Mouse (Mus musculus) midbrain, embryonic 15.5 days (tissue): ENCODE measurements around the gene G0s2. TPM values are rescaled to one million over a fixed set of nuclear protein-coding genes. Genes with fewer than 3 reads are reported as not detected.
"Not testable (repeated sequence)": the region's sequence is repeated elsewhere in the genome, so short reads cannot be mapped to it uniquely, and the experiment has no call there.

ENCODE experiments used
- ATAC-seq: fragments of 200-750 bp; cut with Nextera tagmentation; replicated peaks from 2 replicates; pipeline ENCODE4 v1.8.0; 2017; ENCODE audit warnings: moderate TSS enrichment
- H3K27ac ChIP-seq: fragments of 300-500 bp; sonication (generic); 2 replicates; pipeline ENCODE4 v1.5.1; 2015; ENCODE audit warnings: mild to moderate bottlenecking, inconsistent platforms
- H3K27me3 ChIP-seq: fragments of 300-500 bp; sonication (generic); replicated peaks from 2 replicates; pipeline ENCODE4 v1.6.1; 2015; ENCODE audit warnings: inconsistent platforms
- H3K36me3 ChIP-seq: fragments of 300-500 bp; sonication (generic); replicated peaks from 2 replicates; pipeline ENCODE4 v1.6.1; 2015; ENCODE audit warnings: inconsistent platforms
- H3K4me1 ChIP-seq: fragments of 300-500 bp; sonication (generic); 2 replicates; pipeline ENCODE4 v1.6.1; 2015; ENCODE audit warnings: inconsistent platforms
- H3K4me2 ChIP-seq: fragments of 300-500 bp; sonication (generic); 2 replicates; pipeline ENCODE4 v1.6.1; 2015; ENCODE audit warnings: inconsistent platforms, mild to moderate bottlenecking, moderate library complexity
- H3K4me3 ChIP-seq: fragments of 300-500 bp; sonication (generic); 2 replicates; pipeline ENCODE4 v1.5.1; 2015; ENCODE audit warnings: mild to moderate bottlenecking, inconsistent platforms
- H3K9ac ChIP-seq: fragments of 300-500 bp; sonication (generic); 2 replicates; pipeline ENCODE4 v1.6.1; 2015; ENCODE audit warnings: mild to moderate bottlenecking, inconsistent platforms
- H3K9me3 ChIP-seq: fragments of 300-500 bp; sonication (generic); 2 replicates; pipeline ENCODE4 v1.6.1; 2016; ENCODE audit warnings: inconsistent platforms
- WGBS: fragments of 180-500 bp; shearing (Covaris S2); methylation state at CpG from one replicate; pipeline ENCODE4 v1.1.7; 2015; ENCODE audit warnings: mixed read lengths; 5-methylcytosine and 5-hydroxymethylcytosine counted together
- polyA plus RNA-seq: library from polyadenylated mRNA; unstranded; fragments of >200 nt; fragmentation: Nextera tagmentation; extraction: Ambion mirVana; gene quantifications from 2 replicates; pipeline ENCODE4 v1.2.1, GENCODE M21; 2015

G0s2 gene
- polyA plus RNA-seq, 1 experiment from 2014 or later = 5.3 TPM

DNA sequence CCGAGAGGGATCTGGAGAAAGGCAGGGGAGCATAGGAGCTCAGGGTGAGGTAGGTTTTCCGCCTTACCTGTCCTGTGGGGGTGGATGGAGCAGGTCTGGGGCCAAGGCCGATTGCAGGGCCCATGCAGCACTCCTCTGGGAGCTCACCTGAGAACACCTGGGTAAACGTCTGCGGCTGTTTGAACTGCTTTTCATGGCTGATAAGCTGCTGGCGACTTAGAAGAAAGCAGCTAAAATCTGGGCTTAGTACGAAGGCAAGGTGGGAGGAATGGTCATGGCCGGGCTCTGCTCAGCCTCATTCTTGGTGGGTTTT lies 29.0 kb upstream of the G0s2 start:
- no peak for ATAC-seq
- Histone ChIP-seq H3K27me3 (no peaks in the 10 kb centered on the region), H3K4me1 (peaks cover 4% of the 10 kb centered on the region; the same call in 1 of the 2 replicates), H3K27ac (no peak overlapping the region), H3K4me2 (no peak overlapping the region), H3K9ac (no peak overlapping the region), H3K36me3 (no peaks in the 10 kb centered on the region), H3K4me3 (no peak overlapping the region), H3K9me3 (no peaks in the 10 kb centered on the region)
- WGBS = 76% methylated on average over 8 of the region's 8 CpGs

DNA sequence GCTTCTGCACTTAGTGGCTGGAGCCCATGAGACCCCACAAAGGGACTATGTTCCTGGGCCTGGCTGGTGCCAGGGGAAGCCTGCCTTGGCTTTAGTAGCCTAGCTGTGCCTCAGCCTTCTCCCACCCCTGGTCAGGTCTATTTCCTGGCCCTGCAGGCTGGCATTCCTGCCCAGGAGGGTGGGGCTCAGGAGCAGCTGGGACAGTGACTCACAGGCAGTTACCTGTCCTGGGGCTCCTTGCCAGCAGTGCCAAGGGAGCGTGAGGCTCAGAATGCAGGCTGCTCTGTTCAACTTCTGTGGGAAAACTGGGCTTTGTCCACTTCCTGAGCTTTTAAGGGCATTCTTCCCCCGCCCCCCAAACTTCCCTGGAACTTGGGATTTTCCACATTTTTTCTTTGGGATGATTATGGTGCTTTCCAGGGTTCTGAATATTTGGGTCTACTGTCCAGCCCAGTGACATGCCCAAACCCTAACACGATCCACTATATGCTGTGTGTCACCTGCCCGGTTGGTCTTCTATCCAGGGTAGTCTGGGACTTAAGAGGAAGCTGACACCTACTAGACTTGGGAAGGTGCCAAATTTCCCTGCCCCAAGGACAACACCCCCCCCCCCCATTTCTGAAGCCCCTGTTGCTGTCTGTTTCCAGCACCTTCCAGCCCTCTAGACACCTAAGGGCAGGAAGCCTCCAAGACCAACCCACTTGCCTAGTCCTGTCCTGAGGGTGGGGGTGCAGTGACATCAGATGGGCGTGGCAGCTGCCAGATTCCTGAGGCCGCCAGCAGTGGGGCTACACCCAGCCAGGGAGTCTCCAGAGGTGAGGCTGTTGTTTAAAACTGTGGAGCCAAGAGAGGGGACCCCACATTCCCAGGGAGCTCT lies 28.4 kb upstream of the G0s2 start:
- Histone ChIP-seq H3K9ac (no peak overlapping the region), H3K27ac (no peak overlapping the region), H3K4me2 (no peak overlapping the region), H3K4me1 (peaks cover 4% of the 10 kb centered on the region; the same call in 1 of the 2 replicates), H3K36me3 (no peaks in the 10 kb centered on the region), H3K4me3 (no peak overlapping the region), H3K27me3 (no peaks in the 10 kb centered on the region), H3K9me3 (no peaks in the 10 kb centered on the region)
- ATAC-seq = no peak
- WGBS = 80% methylated on average over 6 of the region's 6 CpGs

DNA sequence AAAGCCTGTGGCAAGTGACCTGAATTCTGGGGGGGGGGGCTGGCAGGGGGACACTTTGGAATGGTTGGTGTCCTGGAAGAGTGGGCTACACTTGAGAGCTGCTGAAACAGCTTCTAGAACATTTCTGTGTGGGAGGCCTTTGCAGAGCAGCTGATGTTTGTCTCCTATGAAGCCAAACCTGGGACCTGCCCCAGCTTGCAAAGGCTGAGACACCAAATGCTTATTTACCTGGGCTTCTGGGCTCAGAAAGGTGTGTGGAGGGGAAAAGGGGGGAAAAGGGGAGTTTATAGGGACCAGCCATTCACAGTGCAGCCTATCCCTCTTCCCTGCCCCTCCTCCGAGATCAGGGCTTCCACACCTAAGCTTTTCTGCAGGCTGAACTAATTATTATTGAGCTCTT lies 27.0 kb upstream of the G0s2 start:
- no peak overlapping the region for H3K9ac ChIP-seq
- H3K27ac ChIP-seq = no peak overlapping the region
- no peaks in the 10 kb centered on the region for H3K4me1 ChIP-seq
- H3K9me3 ChIP-seq = no peaks in the 10 kb centered on the region
- H3K4me2 ChIP-seq = no peak overlapping the region
- H3K27me3 ChIP-seq = no peaks in the 10 kb centered on the region
- H3K4me3 ChIP-seq = no peak overlapping the region
- no peak for ATAC-seq
- H3K36me3 ChIP-seq = no peaks in the 10 kb centered on the region
- WGBS = 65% methylated on average over 1 of the region's 1 CpGs

- no peaks in the 10 kb centered on the region for H3K4me1 ChIP-seq
- no peaks in the 10 kb centered on the region for H3K36me3 ChIP-seq
- H3K4me2 ChIP-seq = no peak overlapping the region
- no peaks in the 10 kb centered on the region for H3K9me3 ChIP-seq
- H3K4me3 ChIP-seq = no peak overlapping the region
- no peak for ATAC-seq
- WGBS = 76% methylated on average over 3 of the region's 3 CpGs
- H3K27ac ChIP-seq = no peak overlapping the region
- H3K9ac ChIP-seq = no peak overlapping the region
- H3K27me3 ChIP-seq = no peaks in the 10 kb centered on the region
These were observed 25.2 kb upstream of the G0s2 start for GRCm38 (mm10) chr1:193298141-193298765.

DNA sequence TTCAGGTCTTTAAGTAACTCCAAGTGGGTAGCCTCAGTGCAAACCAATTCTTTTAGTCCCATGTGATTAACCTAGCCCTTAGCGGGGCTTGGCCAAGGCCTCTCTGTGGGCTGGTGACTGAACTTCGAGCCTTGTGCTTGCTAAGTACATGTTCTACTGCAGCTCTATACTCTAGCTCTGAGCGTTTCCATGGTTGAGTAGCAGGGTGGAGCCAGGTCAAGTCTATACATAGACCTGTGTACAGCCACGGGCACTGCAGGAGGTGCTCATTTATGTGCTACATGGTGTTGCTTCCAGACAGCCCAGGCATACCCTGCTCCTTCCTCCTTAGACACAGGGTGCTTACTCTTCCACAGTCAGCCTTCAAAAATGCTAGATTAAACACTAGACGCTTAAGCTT lies 22.9 kb upstream of the G0s2 start:
- Histone ChIP-seq H3K4me3 (no peak overlapping the region), H3K9ac (no peak overlapping the region), H3K9me3 (no peaks in the 10 kb centered on the region), H3K4me1 (no peaks in the 10 kb centered on the region), H3K4me2 (no peak overlapping the region), H3K27ac (no peak overlapping the region), H3K27me3 (no peaks in the 10 kb centered on the region), H3K36me3 (no peaks in the 10 kb centered on the region)
- no peak for ATAC-seq
- 82% methylated on average over 5 of the region's 5 CpGs for WGBS

GRCm38 (mm10) chr1:193293926-193294325 lies 20.9 kb upstream of the G0s2 start:
- no peak overlapping the region for H3K4me2 ChIP-seq
- 80% methylated on average over 3 of the region's 3 CpGs for WGBS
- no peaks in the 10 kb centered on the region for H3K4me1 ChIP-seq
- H3K9ac ChIP-seq = no peak overlapping the region
- no peak overlapping the region for H3K27ac ChIP-seq
- H3K4me3 ChIP-seq = no peak overlapping the region
- no peak for ATAC-seq
- H3K27me3 ChIP-seq = no peaks in the 10 kb centered on the region
- no peaks in the 10 kb centered on the region for H3K36me3 ChIP-seq
- H3K9me3 ChIP-seq = no peaks in the 10 kb centered on the region

DNA sequence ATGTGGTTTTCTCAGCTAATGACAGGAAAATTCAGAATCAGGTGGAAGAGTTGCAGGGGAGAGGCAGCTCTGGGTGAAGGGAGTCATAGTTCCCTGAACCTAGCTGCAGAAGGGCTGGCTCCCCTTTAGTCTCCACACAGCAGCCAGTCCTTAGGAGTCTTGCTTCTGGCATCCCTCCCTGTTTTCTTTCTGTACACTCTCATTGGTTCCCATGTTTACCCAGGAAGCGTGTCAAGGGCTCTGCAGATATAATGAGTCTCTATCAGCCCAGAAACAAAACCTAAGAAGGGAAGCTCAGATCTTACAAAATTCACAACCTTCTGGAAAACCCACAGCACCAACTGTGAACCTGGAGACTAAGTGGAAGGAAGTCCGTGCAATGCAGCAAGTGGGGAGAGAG lies 20.0 kb upstream of the G0s2 start:
- no peaks in the 10 kb centered on the region for H3K9me3 ChIP-seq
- H3K4me3 ChIP-seq = no peak overlapping the region
- H3K4me1 ChIP-seq = no peaks in the 10 kb centered on the region
- no peak overlapping the region for H3K27ac ChIP-seq
- ATAC-seq = no peak
- H3K9ac ChIP-seq = no peak overlapping the region
- H3K27me3 ChIP-seq = no peaks in the 10 kb centered on the region
- H3K36me3 ChIP-seq = no peaks in the 10 kb centered on the region
- H3K4me2 ChIP-seq = no peak overlapping the region
- 59% methylated on average over 2 of the region's 2 CpGs for WGBS

- no peak overlapping the region for H3K27ac ChIP-seq
These were observed 17.7 kb upstream of the G0s2 start for GRCm38 (mm10) chr1:193290686-193291085.

DNA sequence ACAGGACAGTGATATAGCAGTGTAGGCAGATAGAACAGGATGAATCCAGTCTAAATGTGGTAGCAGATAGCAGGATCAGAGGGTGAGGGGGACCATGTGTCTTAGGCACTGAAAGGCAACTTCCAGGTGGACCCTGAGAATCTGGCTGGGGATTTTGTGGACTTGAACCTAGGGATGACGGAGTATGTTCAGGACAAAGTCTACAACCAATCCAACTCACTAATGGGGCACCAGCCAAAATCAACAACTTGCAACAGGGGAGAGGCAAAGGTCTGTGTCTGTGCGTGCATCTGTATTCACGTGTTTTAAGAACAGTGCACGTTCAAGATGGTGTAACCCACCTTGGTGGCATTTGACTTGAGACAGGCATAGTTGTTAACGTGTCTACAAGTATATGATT lies 16.9 kb upstream of the G0s2 start:
- H3K27me3 ChIP-seq = no peaks in the 10 kb centered on the region
- no peaks in the 10 kb centered on the region for H3K9me3 ChIP-seq
- H3K27ac ChIP-seq = no peak overlapping the region
- no peaks in the 10 kb centered on the region for H3K4me1 ChIP-seq
- H3K4me2 ChIP-seq = no peak overlapping the region
- no peak for ATAC-seq
- H3K4me3 ChIP-seq = no peak overlapping the region
- no peaks in the 10 kb centered on the region for H3K36me3 ChIP-seq
- WGBS = 96% methylated on average over 5 of the region's 5 CpGs
- no peak overlapping the region for H3K9ac ChIP-seq

More at GRCm38 (mm10) chr1:193290686-193291085, 17.7 kb upstream of the G0s2 start:
- Histone ChIP-seq H3K27me3 (no peaks in the 10 kb centered on the region), H3K9ac (no peak overlapping the region), H3K4me1 (no peaks in the 10 kb centered on the region), H3K36me3 (no peaks in the 10 kb centered on the region), H3K9me3 (no peaks in the 10 kb centered on the region), H3K4me3 (no peak overlapping the region), H3K4me2 (no peak overlapping the region)
- ATAC-seq = no peak

- Histone ChIP-seq H3K4me2 (no peak overlapping the region), H3K4me1 (no peaks in the 10 kb centered on the region), H3K4me3 (no peak overlapping the region), H3K9me3 (no peaks in the 10 kb centered on the region), H3K27me3 (no peaks in the 10 kb centered on the region), H3K9ac (no peak overlapping the region), H3K27ac (no peak overlapping the region), H3K36me3 (no peaks in the 10 kb centered on the region)
- WGBS = 95% methylated on average over 3 of the region's 3 CpGs
- ATAC-seq = no peak
These were observed 16.1 kb upstream of the G0s2 start for GRCm38 (mm10) chr1:193289076-193289475.

DNA sequence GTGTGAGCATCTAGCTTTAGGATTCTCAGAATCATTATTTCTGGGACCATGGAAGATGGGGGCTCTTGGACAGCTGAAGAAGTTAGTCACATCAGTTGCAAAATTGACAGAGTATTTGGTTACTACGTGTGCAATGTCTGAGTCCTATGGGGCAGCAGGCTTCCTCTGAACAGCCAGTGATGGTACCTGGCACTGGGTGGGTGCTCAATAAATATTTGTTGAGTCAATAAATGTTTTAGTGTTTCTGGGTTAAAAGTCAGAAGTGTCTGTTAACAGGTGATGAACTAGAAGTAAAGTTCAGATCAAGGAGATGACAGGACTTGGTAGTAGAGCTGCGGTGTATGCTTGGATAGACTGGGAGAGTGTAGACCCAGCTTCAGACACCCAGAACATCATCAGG lies 14.6 kb upstream of the G0s2 start:
- Histone ChIP-seq H3K9me3 (no peaks in the 10 kb centered on the region), H3K4me3 (no peak overlapping the region), H3K4me1 (no peaks in the 10 kb centered on the region), H3K27ac (no peak overlapping the region), H3K36me3 (no peaks in the 10 kb centered on the region), H3K9ac (no peak overlapping the region), H3K27me3 (no peaks in the 10 kb centered on the region), H3K4me2 (no peak overlapping the region)
- WGBS = 96% methylated on average over 2 of the region's 2 CpGs
- ATAC-seq = no peak

DNA sequence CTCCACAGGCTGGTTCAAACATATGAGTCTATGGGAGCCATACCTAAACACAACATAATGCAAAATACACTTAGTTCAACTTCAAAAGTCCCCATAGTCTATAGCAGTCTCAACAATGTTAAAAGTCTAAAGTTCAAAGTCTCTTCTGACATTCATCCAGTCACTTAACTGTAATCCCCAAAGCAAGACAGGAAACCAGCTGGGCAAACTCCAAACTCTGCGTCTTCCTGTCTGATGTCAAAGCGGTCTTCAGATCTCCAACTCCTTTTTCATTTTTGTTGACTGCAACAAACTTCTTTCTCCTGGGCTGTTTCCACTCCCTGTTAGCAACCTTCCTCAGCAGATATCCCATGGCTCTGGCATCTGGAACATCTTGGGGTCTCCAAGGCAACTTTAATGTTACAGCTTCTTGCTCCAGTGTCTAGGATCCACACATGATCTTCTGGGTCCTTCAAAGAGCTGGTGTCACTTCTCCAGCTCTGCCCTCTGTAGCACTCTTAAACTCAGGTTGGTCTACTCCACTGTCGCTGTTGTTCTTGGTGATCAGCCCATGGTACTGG lies 12.8 kb upstream of the G0s2 start:
- not testable (repeated sequence) for H3K27ac ChIP-seq, H3K36me3 ChIP-seq, H3K9me3 ChIP-seq, H3K4me3 ChIP-seq, H3K4me1 ChIP-seq, H3K9ac ChIP-seq, H3K27me3 ChIP-seq, ATAC-seq, H3K4me2 ChIP-seq
- 94% methylated on average over 3 of the region's 3 CpGs for WGBS
